Comparison of ENCODE assay signal across 28 mouse cellular contexts in genomic region chr16:97192296-97192695, GRCm38 (mm10). TPM values are rescaled to one million over a fixed set of nuclear protein-coding genes. Genes with fewer than 3 reads are reported as not detected.
DNase-seq lines count a peak whose midpoint lies in the region; ATAC-seq lines count a peak whose summit lies in the region.
"Had no signal": no experiment of that assay in that cellular context is flagged by ENCODE, and none has a peak within 500 bp of the region (broad histone marks: within the 10 kb centered on the region; RNA-seq: fewer than 3 reads in every experiment).

No protein-coding gene starts in this region.

- H3K36me3 ChIP-seq in forebrain, embryonic 11.5 days (ENCODE audit: control insufficient read depth, insufficient read depth, low read length): no peaks in the 10 kb centered on the region
- H3K36me3 ChIP-seq in forebrain, embryonic 10.5 days (replicated peaks): no peaks in the 10 kb centered on the region
- H3K36me3 ChIP-seq in hindbrain, embryonic 11.5 days (ENCODE audit: control insufficient read depth, insufficient read depth, low read length): no peaks in the 10 kb centered on the region
- H3K36me3 ChIP-seq in hindbrain, embryonic 12.5 days: no peaks in the 10 kb centered on the region
- H3K36me3 ChIP-seq in midbrain, embryonic 16.5 days (ENCODE audit: control insufficient read depth, insufficient read depth, low read length): no peaks in the 10 kb centered on the region
- no peaks in the 10 kb centered on the region for H3K36me3 ChIP-seq in midbrain, embryonic 11.5 days (ENCODE audit: control insufficient read depth, insufficient read depth, low read length)
- no peaks in the 10 kb centered on the region for H3K36me3 ChIP-seq in forebrain, embryonic 14.5 days (ENCODE audit: control insufficient read depth, insufficient read depth, low read length)
- H3K36me3 ChIP-seq: embryonic facial prominence, embryonic 12.5 days; embryonic facial prominence, embryonic 15.5 days; heart, embryonic 10.5 days; heart, embryonic 13.5 days; hindbrain, embryonic 15.5 days; intestine, embryonic 15.5 days had no signal

- H3K27me3 ChIP-seq in forebrain, embryonic 11.5 days (ENCODE audit: control insufficient read depth, insufficient read depth, low read length): no peaks in the 10 kb centered on the region
- no peaks in the 10 kb centered on the region for H3K27me3 ChIP-seq in forebrain, embryonic 10.5 days (ENCODE audit: poor library complexity, severe bottlenecking)
- no peaks in the 10 kb centered on the region for H3K27me3 ChIP-seq in hindbrain, embryonic 11.5 days (ENCODE audit: control insufficient read depth, insufficient read depth, low read length)
- no peaks in the 10 kb centered on the region for H3K27me3 ChIP-seq in hindbrain, embryonic 12.5 days
- no peaks in the 10 kb centered on the region for H3K27me3 ChIP-seq in midbrain, embryonic 16.5 days (ENCODE audit: control insufficient read depth, insufficient read depth, low read depth, low read length)
- H3K27me3 ChIP-seq in midbrain, embryonic 11.5 days (ENCODE audit: control insufficient read depth, insufficient read depth, low read length): no peaks in the 10 kb centered on the region
- no peaks in the 10 kb centered on the region for H3K27me3 ChIP-seq in forebrain, embryonic 14.5 days (replicated peaks; ENCODE audit: control insufficient read depth, insufficient read depth, low read length)
- H3K27me3 ChIP-seq: embryonic facial prominence, embryonic 12.5 days; embryonic facial prominence, embryonic 15.5 days; heart, embryonic 13.5 days; hindbrain, embryonic 15.5 days; intestine, embryonic 15.5 days had no signal

- 69% methylated on average over 4 of the region's 4 CpGs for WGBS in forebrain, embryonic 11.5 days
- WGBS in forebrain, embryonic 10.5 days: 75% methylated on average over 4 of the region's 4 CpGs
- WGBS in hindbrain, embryonic 11.5 days: 80% methylated on average over 4 of the region's 4 CpGs
- 72% methylated on average over 4 of the region's 4 CpGs for WGBS in hindbrain, embryonic 12.5 days
- WGBS in midbrain, embryonic 16.5 days: 38% methylated on average over 4 of the region's 4 CpGs
- 68% methylated on average over 4 of the region's 4 CpGs for WGBS in midbrain, embryonic 11.5 days
- 43% methylated on average over 4 of the region's 4 CpGs for WGBS in forebrain, embryonic 14.5 days

- no peak overlapping the region for H3K4me2 ChIP-seq in forebrain, embryonic 11.5 days (ENCODE audit: low read depth, low read length, severe bottlenecking)
- no peak overlapping the region for H3K4me2 ChIP-seq in hindbrain, embryonic 11.5 days (replicated peaks; ENCODE audit: low read depth, low read length)
- no peak overlapping the region for H3K4me2 ChIP-seq in hindbrain, embryonic 12.5 days (replicated peaks)
- no peak overlapping the region for H3K4me2 ChIP-seq in midbrain, embryonic 16.5 days (ENCODE audit: low read length)
- H3K4me2 ChIP-seq in midbrain, embryonic 11.5 days: no peak overlapping the region
- no peak overlapping the region for H3K4me2 ChIP-seq in forebrain, embryonic 14.5 days (ENCODE audit: low read length)
- H3K4me2 ChIP-seq: embryonic facial prominence, embryonic 12.5 days; embryonic facial prominence, embryonic 15.5 days; heart, embryonic 13.5 days; hindbrain, embryonic 15.5 days; intestine, embryonic 15.5 days had no signal

- no peaks in the 10 kb centered on the region for H3K9me3 ChIP-seq in forebrain, embryonic 11.5 days (ENCODE audit: control insufficient read depth, low read length)
- no peaks in the 10 kb centered on the region for H3K9me3 ChIP-seq in forebrain, embryonic 10.5 days
- H3K9me3 ChIP-seq in hindbrain, embryonic 11.5 days (ENCODE audit: control insufficient read depth, low read length): no peaks in the 10 kb centered on the region
- H3K9me3 ChIP-seq in hindbrain, embryonic 12.5 days (replicated peaks): no peaks in the 10 kb centered on the region
- H3K9me3 ChIP-seq in midbrain, embryonic 16.5 days (replicated peaks; ENCODE audit: control insufficient read depth, low read length, poor library complexity, severe bottlenecking): no peaks in the 10 kb centered on the region
- H3K9me3 ChIP-seq in midbrain, embryonic 11.5 days (ENCODE audit: control insufficient read depth, low read length): no peaks in the 10 kb centered on the region
- no peaks in the 10 kb centered on the region for H3K9me3 ChIP-seq in forebrain, embryonic 14.5 days (replicated peaks; ENCODE audit: control insufficient read depth, low read length)
- H3K9me3 ChIP-seq: embryonic facial prominence, embryonic 12.5 days; embryonic facial prominence, embryonic 15.5 days; heart, embryonic 10.5 days; heart, embryonic 13.5 days; hindbrain, embryonic 15.5 days; intestine, embryonic 15.5 days had no signal

- DNase-seq in forebrain, embryonic 11.5 days (ENCODE audit: low spot score): no peak
- no peak for DNase-seq in forebrain, embryonic 10.5 days (ENCODE audit: extremely low spot score, low spot score)
- peak; percentile 3 for DNase-seq in hindbrain, embryonic 11.5 days (ENCODE audit: low spot score)
- no peak for DNase-seq in midbrain, embryonic 11.5 days (ENCODE audit: low spot score, missing footprints)
- peak; percentile 38 for DNase-seq in forebrain, embryonic 14.5 days (ENCODE audit: low spot score)
- no peak for DNase-seq in heart, postnatal 36 days
- DNase-seq: adrenal gland, adult 8-10 months; adrenal gland, postnatal 25 days; cerebellum, adult 11 months; cerebellum, adult 2 months; cerebellum, adult 9-11 months; cerebellum, postnatal 25 days; gastrocnemius, postnatal 10 days; gastrocnemius, postnatal 36 days; heart, adult 2 months; heart, postnatal 14 days; kidney, adult 11 months had no signal

- H3K4me1 ChIP-seq in forebrain, embryonic 11.5 days (replicated peaks; ENCODE audit: control insufficient read depth, insufficient read depth, low read length): no peaks in the 10 kb centered on the region
- 0 out of 2 replicates have a peak, but pooled peaks cover 3% of the 10 kb centered on the region for H3K4me1 ChIP-seq in forebrain, embryonic 10.5 days
- no peaks in the 10 kb centered on the region for H3K4me1 ChIP-seq in hindbrain, embryonic 11.5 days (replicated peaks; ENCODE audit: control insufficient read depth, insufficient read depth, low read length)
- 0 out of 2 replicates have a peak, but pooled peaks cover 6% of the 10 kb centered on the region for H3K4me1 ChIP-seq in hindbrain, embryonic 12.5 days
- H3K4me1 ChIP-seq in midbrain, embryonic 16.5 days (ENCODE audit: control insufficient read depth, insufficient read depth, low read length): peaks cover 3% of the 10 kb centered on the region; the same call in 1 of the 2 replicates
- H3K4me1 ChIP-seq in midbrain, embryonic 11.5 days (ENCODE audit: control insufficient read depth, insufficient read depth, low read length): no peaks in the 10 kb centered on the region
- no peaks in the 10 kb centered on the region for H3K4me1 ChIP-seq in forebrain, embryonic 14.5 days (ENCODE audit: control insufficient read depth, insufficient read depth, low read length)
- H3K4me1 ChIP-seq: embryonic facial prominence, embryonic 12.5 days; embryonic facial prominence, embryonic 15.5 days; heart, embryonic 10.5 days; heart, embryonic 13.5 days; intestine, embryonic 15.5 days had no signal

- no peak overlapping the region for H3K9ac ChIP-seq in forebrain, embryonic 11.5 days (ENCODE audit: low read length)
- H3K9ac ChIP-seq in hindbrain, embryonic 11.5 days (ENCODE audit: low read depth, low read length): no peak overlapping the region
- H3K9ac ChIP-seq in hindbrain, embryonic 12.5 days: no peak overlapping the region
- no peak overlapping the region for H3K9ac ChIP-seq in midbrain, embryonic 16.5 days (ENCODE audit: low read depth, low read length)
- H3K9ac ChIP-seq in midbrain, embryonic 11.5 days (ENCODE audit: low read length): no peak overlapping the region
- no peak overlapping the region for H3K9ac ChIP-seq in forebrain, embryonic 14.5 days (ENCODE audit: low read length)
- H3K9ac ChIP-seq: embryonic facial prominence, embryonic 12.5 days; embryonic facial prominence, embryonic 15.5 days; heart, embryonic 13.5 days; hindbrain, embryonic 15.5 days; intestine, embryonic 15.5 days had no signal

- ATAC-seq in forebrain, embryonic 11.5 days (replicated peaks; ENCODE audit: low FRiP score): 0 out of 2 replicates have a peak, but pooled peaks have one; percentile 49
- ATAC-seq in hindbrain, embryonic 11.5 days (ENCODE audit: low FRiP score): no peak
- ATAC-seq in hindbrain, embryonic 12.5 days (ENCODE audit: low FRiP score): no peak
- no peak for ATAC-seq in midbrain, embryonic 16.5 days
- no peak for ATAC-seq in midbrain, embryonic 11.5 days (ENCODE audit: low FRiP score)
- ATAC-seq in forebrain, embryonic 14.5 days: no peak
- ATAC-seq: activated CD4-positive, CD25-positive, alpha-beta regulatory T cell, adult 4 months; intestine, embryonic 15.5 days had no signal

- no peak overlapping the region for H3K4me3 ChIP-seq in forebrain, embryonic 11.5 days (ENCODE audit: low read depth, low read length)
- H3K4me3 ChIP-seq in forebrain, embryonic 10.5 days: no peak overlapping the region
- H3K4me3 ChIP-seq in hindbrain, embryonic 11.5 days (ENCODE audit: low read depth, low read length): no peak overlapping the region
- H3K4me3 ChIP-seq in hindbrain, embryonic 12.5 days: no peak overlapping the region
- H3K4me3 ChIP-seq in midbrain, embryonic 16.5 days (ENCODE audit: low read depth, low read length): no peak overlapping the region
- no peak overlapping the region for H3K4me3 ChIP-seq in midbrain, embryonic 11.5 days (ENCODE audit: low read depth, low read length)
- no peak overlapping the region for H3K4me3 ChIP-seq in forebrain, embryonic 14.5 days (ENCODE audit: low read depth, low read length)
- H3K4me3 ChIP-seq: embryonic facial prominence, embryonic 12.5 days; embryonic facial prominence, embryonic 15.5 days; heart, adult 2 months; heart, embryonic 10.5 days; heart, embryonic 13.5 days; hindbrain, embryonic 15.5 days; intestine, embryonic 15.5 days had no signal

- H3K27ac ChIP-seq in forebrain, embryonic 11.5 days (ENCODE audit: low read depth, low read length): no peak overlapping the region
- H3K27ac ChIP-seq in forebrain, embryonic 10.5 days: no peak overlapping the region
- no peak overlapping the region for H3K27ac ChIP-seq in hindbrain, embryonic 11.5 days (ENCODE audit: low read depth, low read length)
- H3K27ac ChIP-seq in hindbrain, embryonic 12.5 days: no peak overlapping the region
- 0 out of 2 replicates have a peak overlapping the region, but pooled peaks have one; percentile 11 for H3K27ac ChIP-seq in midbrain, embryonic 16.5 days (ENCODE audit: low read length)
- no peak overlapping the region for H3K27ac ChIP-seq in midbrain, embryonic 11.5 days (ENCODE audit: low read depth, low read length)
- no peak overlapping the region for H3K27ac ChIP-seq in forebrain, embryonic 14.5 days (ENCODE audit: low read depth, low read length)
- H3K27ac ChIP-seq: embryonic facial prominence, embryonic 12.5 days; embryonic facial prominence, embryonic 15.5 days; heart, adult 2 months; heart, embryonic 10.5 days; heart, embryonic 13.5 days; hindbrain, embryonic 15.5 days; intestine, embryonic 15.5 days had no signal

- intact Hi-C loops in heart, postnatal 36 days (cut with DNase I): no loop called here

RNA-seq across cellular contexts. Expression of gene Dscam, which starts 21.7 kb away (rescaled TPM):
- 0.88 and 0.91 TPM in 2 replicates for polyA plus RNA-seq in forebrain, embryonic 11.5 days (2014; fragmentation: Nextera tagmentation; extraction: Ambion mirVana)
- 0.05 and 0.21 TPM in 2 replicates for polyA plus RNA-seq in forebrain, embryonic 10.5 days (2016; fragmentation: Nextera tagmentation; extraction: Ambion mirVana)
- 2.0 and 2.3 TPM in 2 replicates for polyA plus RNA-seq in hindbrain, embryonic 11.5 days (2014; fragmentation: Nextera tagmentation; extraction: Ambion mirVana)
- 3.3 and 4.5 TPM in 2 replicates for polyA plus RNA-seq in hindbrain, embryonic 12.5 days (2016; fragmentation: Nextera tagmentation; extraction: Ambion mirVana)
- polyA plus RNA-seq in midbrain, embryonic 16.5 days (2015; fragmentation: Nextera tagmentation; extraction: Ambion mirVana): 14.7 and 16.2 TPM in 2 replicates
- 2.9 and 3.2 TPM in 2 replicates for polyA plus RNA-seq in midbrain, embryonic 11.5 days (2014; fragmentation: Nextera tagmentation; extraction: Ambion mirVana)
- 8.2 and 9.3 TPM in 2 replicates for polyA plus RNA-seq in forebrain, embryonic 14.5 days (2014; fragmentation: Nextera tagmentation; extraction: Ambion mirVana)
- not detected for total RNA-seq in heart, postnatal 36 days (2021)
- total RNA-seq: gastrocnemius, adult 18-20 months; gastrocnemius, postnatal 36 days; heart, adult 2 months had no signal
- polyA plus RNA-seq: heart, embryonic 13.5 days; heart, embryonic 16.5 days had no signal

Comparison
In these comparisons a context has a peak if more than half of its experiments do, and no peak if none do; other contexts are left out.
1. DNase-seq: peak in hindbrain, embryonic 11.5 days (single experiment) and forebrain, embryonic 14.5 days (single experiment); none in forebrain, embryonic 11.5 days (single experiment), forebrain, embryonic 10.5 days (single experiment), midbrain, embryonic 11.5 days (single experiment) and heart, postnatal 36 days (0 of 2).